Mouse (Mus musculus) stomach, postnatal 0 days (tissue): ENCODE measurements at regions not wholly inside any gene's neighbourhood (a gene's known extent, or its start where the extent isn't known, plus 50 kb on each side); places are given as distances from the start of the nearest gene placed in this dataset.

Experiments
- CTCF ChIP-seq: IDR thresholded peaks from 2 replicates; pipeline ENCODE4 v1.5.1; 2016; ENCODE audit warnings: antibody characterized with exemption, low read depth, mild to moderate bottlenecking, moderate library complexity
- EP300 ChIP-seq: optimal IDR thresholded peaks from 2 replicates; pipeline ENCODE3; 2016; ENCODE audit warnings: antibody characterized with exemption

DNA sequence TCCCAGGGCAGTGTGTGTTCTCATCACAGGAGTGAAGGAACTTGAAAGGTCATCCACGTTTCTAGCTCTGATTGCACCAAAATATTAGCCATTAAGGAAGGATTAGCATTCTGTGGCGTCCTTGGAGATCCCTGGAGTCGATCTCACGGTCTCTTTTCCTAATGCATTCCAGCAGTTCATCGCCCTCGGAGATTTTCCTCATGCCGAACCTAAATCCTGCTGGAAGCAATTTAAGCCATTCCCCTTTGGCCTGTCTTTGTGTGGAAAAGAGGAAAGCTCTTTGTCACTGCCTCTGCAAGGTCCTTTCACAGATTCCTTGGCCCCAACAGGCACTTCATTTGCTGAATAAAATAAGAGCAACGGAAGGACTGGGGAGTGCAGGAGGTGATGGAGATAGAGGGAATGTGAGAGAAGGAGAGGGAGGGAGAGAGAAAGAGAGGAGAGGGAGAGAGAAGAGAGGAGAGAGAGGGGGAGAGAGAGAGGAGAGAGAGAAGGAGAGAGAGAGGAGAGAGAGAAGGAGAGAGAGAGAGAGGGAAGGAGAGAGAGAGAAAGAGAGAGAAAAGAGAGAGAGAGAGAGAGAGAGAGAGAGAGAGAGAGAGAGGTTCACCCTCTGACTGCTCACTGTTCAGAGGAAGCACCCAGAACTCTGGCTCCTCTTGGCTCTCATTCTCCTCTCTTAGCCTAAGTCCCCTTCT lies 177.2 kb upstream of the Zfp462 start:
- TF ChIP-seq CTCF (no peak), EP300 (no peak)
